Mouse (Mus musculus): ENCODE results near the gene P4ha3.

Gene P4ha3

DNA sequence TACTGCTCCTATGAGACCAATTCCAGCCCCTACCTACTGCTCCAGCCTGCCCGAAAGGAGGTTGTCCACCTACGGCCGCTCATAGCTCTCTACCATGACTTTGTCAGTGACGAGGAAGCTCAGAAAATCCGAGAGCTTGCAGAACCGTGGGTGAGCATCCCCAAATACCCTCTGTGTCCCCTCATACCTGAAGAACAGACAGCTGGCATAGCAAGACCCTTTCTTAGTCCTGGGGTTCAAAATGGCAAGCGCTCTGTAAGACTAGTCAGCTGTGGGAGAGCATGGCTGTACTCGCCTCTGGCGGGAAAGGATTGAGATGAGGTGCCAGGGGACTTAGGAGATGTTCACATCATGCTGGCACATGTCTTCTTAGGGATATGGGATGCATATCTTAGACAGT lies 20.6 kb downstream of the P4ha3 start:
- DNase-seq (ENCODE audit: low spot score in 2 of 2) = no peak

- DNase-seq (ENCODE audit: low spot score in 2 of 2) = no peak
Measured at GRCm38 (mm10) chr7:100307872-100308653, 22.7 kb downstream of the P4ha3 start.

DNA sequence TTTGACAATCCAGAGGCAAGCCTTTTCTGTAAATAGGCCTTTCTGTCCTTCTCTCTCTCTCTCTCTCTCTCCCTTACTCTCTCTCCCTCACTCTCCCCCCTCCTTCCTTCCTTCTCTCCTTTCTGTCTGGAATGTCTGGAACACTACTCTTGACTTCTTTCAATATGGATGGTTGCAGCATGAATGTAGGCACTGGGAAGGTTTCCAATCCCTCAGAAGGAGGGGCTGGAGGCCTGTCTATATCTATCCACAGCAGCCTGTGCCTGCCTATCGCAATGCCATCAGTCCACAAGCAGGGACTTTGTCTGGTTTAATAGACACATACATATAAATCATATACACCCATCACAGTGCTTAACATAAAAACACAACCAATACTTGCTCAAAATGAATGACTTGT lies 23.9 kb downstream of the P4ha3 start:
- no peak for DNase-seq (ENCODE audit: low spot score in 2 of 2)

- no peak for DNase-seq (ENCODE audit: low spot score in 2 of 2)
Measured at GRCm38 (mm10) chr7:100309679-100310078, 24.4 kb downstream of the P4ha3 start.

GRCm38 (mm10) chr7:100310290-100310689 lies 25.0 kb downstream of the P4ha3 start:
- no peak for DNase-seq (ENCODE audit: low spot score in 2 of 2)

GRCm38 (mm10) chr7:100312716-100313115 lies 27.4 kb downstream of the P4ha3 start:
- DNase-seq (ENCODE audit: low spot score in 2 of 2) = no peak

DNA sequence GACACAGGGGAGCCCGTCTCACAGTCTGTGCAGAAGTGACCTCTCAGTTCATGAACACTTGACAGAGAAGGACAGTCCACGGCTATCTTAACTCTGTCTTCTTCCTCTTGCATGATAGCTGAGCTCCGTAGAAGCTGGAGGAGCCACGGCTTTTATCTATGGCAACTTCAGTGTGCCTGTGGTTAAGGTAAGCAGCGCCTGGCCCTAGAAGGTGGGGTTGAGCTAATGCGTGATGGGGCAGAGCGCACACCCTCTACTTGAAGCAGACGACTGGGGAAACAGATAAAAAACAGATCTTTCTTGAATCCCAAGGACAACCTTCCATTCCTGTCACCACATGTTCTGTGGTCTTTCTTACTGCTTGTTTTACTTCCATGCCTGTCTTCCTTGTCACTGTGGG lies 31.6 kb downstream of the P4ha3 start:
- no peak for DNase-seq (ENCODE audit: low spot score in 2 of 2)

GRCm38 (mm10) chr7:100317534-100317933 lies 32.2 kb downstream of the P4ha3 start:
- no peak for DNase-seq (ENCODE audit: low spot score in 2 of 2)

DNA sequence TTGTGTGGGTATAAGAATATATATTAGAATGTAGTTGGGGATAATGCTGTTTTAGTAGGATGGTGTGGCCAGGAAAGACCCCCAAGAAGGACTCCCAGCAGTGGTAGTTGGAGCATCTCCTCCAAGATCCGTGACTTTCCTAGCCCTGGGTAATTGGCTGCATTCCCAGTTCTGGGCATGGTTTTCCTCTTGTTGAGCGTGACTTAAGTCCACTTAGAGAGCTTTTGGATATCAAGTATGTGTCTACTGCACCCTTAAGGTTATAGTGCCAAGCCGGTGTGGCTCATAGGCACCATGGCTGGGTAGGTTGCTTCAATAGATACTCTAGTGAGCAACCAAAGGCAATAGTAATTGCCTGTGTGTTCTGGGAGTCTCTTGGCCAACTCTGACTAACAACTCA lies 38.4 kb downstream of the P4ha3 start:
- no peak for DNase-seq (ENCODE audit: low spot score in 2 of 2)

DNA sequence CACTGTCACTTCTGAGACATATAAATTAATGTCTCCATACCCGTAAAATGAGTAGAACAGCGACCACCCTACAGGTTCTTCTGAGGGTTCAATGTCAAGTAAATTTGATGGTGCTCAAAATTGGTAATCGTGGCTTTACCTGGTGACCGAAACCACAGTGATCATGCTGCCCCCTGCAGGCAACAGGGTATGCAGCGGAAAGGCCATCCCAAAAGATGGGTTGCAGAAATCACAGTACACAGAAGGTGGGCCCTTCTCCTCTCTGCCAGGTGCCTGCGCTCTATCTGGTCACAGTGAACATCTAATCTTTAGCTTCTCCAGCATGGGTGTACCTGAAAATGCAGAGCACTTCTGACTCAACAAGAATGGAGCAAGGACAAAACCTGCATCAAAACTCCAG lies 40.2 kb downstream of the P4ha3 start:
- DNase-seq (ENCODE audit: low spot score in 2 of 2) = peak in 1 of 2 experiments; percentile 50

- DNase-seq (ENCODE audit: low spot score in 2 of 2) = no peak
Measured at GRCm38 (mm10) chr7:100327514-100327913, 42.2 kb downstream of the P4ha3 start.

DNA sequence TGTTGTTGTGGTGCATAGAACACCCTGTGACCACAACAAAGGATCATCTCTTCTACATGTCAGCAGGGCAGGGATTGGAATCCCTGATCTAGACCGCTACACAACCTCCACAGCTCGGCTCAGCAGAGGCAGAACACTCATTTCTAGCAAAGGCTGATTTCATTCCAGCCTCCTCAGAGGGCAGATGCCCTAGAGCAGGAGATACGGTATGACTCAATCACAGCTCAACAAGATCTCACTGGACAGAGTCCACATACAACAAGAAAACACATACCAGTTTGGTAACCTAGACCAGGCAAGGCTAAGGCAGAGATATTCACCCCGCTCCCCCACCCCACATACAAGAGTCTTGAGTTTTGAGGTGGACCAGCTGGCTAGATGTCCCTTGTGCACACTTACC lies 43.3 kb downstream of the P4ha3 start:
- no peak for DNase-seq (ENCODE audit: low spot score in 2 of 2)

GRCm38 (mm10) chr7:100331269-100331668 lies 45.9 kb downstream of the P4ha3 start:
- no peak for DNase-seq (ENCODE audit: low spot score in 2 of 2)

GRCm38 (mm10) chr7:100335921-100336320 lies 50.6 kb downstream of the P4ha3 start:
- no peak for DNase-seq (ENCODE audit: low spot score in 2 of 2)

- DNase-seq (ENCODE audit: low spot score in 2 of 2) = no peak
Measured at GRCm38 (mm10) chr7:100354984-100355383, 69.7 kb downstream of the P4ha3 start.

DNA sequence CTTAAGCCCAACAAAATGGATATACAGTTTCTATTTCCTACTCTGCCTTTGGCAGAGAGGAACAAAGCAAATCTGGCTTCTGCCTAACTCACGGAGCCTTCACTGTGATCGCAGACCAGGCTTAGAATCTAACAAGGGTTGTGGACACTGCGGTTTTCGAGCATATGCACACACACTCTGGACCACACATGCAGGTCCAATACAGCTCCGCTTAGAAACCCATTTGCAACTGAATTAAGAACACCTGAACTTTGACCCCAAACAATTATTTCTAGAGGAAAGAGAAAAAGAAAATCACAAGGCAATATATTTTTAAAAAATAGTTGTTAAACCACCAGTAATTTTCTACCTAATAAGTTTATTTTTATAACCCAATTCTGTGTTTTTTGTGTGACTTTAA lies 71.0 kb downstream of the P4ha3 start:
- DNase-seq (ENCODE audit: low spot score in 2 of 2) = no peak

- DNase-seq (ENCODE audit: low spot score in 2 of 2) = no peak
Measured at GRCm38 (mm10) chr7:100356768-100357167, 71.4 kb downstream of the P4ha3 start.

GRCm38 (mm10) chr7:100357856-100358255 lies 72.5 kb downstream of the P4ha3 start:
- no peak for DNase-seq (ENCODE audit: low spot score in 2 of 2)

- no peak for DNase-seq (ENCODE audit: low spot score in 2 of 2)
Measured at GRCm38 (mm10) chr7:100363162-100363561, 77.8 kb downstream of the P4ha3 start.

GRCm38 (mm10) chr7:100364888-100365287 lies 79.6 kb downstream of the P4ha3 start:
- DNase-seq (ENCODE audit: low spot score in 2 of 2) = no peak
